Mouse (Mus musculus): ENCODE results near the gene Nes. TPM values are rescaled to one million over a fixed set of nuclear protein-coding genes. Genes with fewer than 3 reads are reported as not detected.

Gene Nes
- polyA plus RNA-seq, 1 experiment from 2014 or later = 14.1 TPM

- Histone ChIP-seq H3K9me3 (replicated peaks; ENCODE audit: control insufficient read depth, low read length, poor library complexity, severe bottlenecking) (no peaks in the 10 kb centered on the region), H3K4me1 (ENCODE audit: control insufficient read depth, insufficient read depth, low read length) (peaks cover 9% of the 10 kb centered on the region), H3K27ac (ENCODE audit: low read length) (peak overlapping the region; percentile 35), H3K4me2 (ENCODE audit: low read length) (peak overlapping the region; percentile 93), H3K27me3 (ENCODE audit: control insufficient read depth, insufficient read depth, low read depth, low read length) (peaks cover 3% of the 10 kb centered on the region; the same call in 1 of the 2 replicates), H3K9ac (ENCODE audit: low read depth, low read length) (peak overlapping the region; percentile 46), H3K4me3 (ENCODE audit: low read depth, low read length) (peak overlapping the region; percentile 58), H3K36me3 (ENCODE audit: control insufficient read depth, insufficient read depth, low read length) (no peaks in the 10 kb centered on the region)
- ATAC-seq = no peak
- 18% methylated on average over 14 of the region's 14 CpGs for WGBS
Measured at GRCm38 (mm10) chr3:87973593-87974380, 2.9 kb downstream of the Nes start.

GRCm38 (mm10) chr3:87974381-87974987 lies 3.6 kb downstream of the Nes start:
- H3K27me3 ChIP-seq (ENCODE audit: control insufficient read depth, insufficient read depth, low read depth, low read length) = peaks cover 3% of the 10 kb centered on the region; the same call in 1 of the 2 replicates
- no peaks in the 10 kb centered on the region for H3K36me3 ChIP-seq (ENCODE audit: control insufficient read depth, insufficient read depth, low read length)
- ATAC-seq = peak; percentile 36; the same call in 1 of the 2 replicates
- peaks cover 9% of the 10 kb centered on the region for H3K4me1 ChIP-seq (ENCODE audit: control insufficient read depth, insufficient read depth, low read length)
- H3K4me2 ChIP-seq (ENCODE audit: low read length) = peak overlapping the region; percentile 93
- H3K27ac ChIP-seq (ENCODE audit: low read length) = peak overlapping the region; percentile 35
- H3K9ac ChIP-seq (ENCODE audit: low read depth, low read length) = peak overlapping the region; percentile 1; the same call in 1 of the 2 replicates
- WGBS = 4% methylated on average over 12 of the region's 12 CpGs
- H3K4me3 ChIP-seq (ENCODE audit: low read depth, low read length) = no peak overlapping the region
- H3K9me3 ChIP-seq (replicated peaks; ENCODE audit: control insufficient read depth, low read length, poor library complexity, severe bottlenecking) = no peaks in the 10 kb centered on the region

GRCm38 (mm10) chr3:87979493-87979892 lies 8.6 kb downstream of the Nes start:
- Histone ChIP-seq H3K27ac (ENCODE audit: low read length) (no peak overlapping the region), H3K4me2 (ENCODE audit: low read length) (no peak overlapping the region), H3K27me3 (ENCODE audit: control insufficient read depth, insufficient read depth, low read depth, low read length) (no peaks in the 10 kb centered on the region), H3K4me3 (ENCODE audit: low read depth, low read length) (no peak overlapping the region), H3K9ac (ENCODE audit: low read depth, low read length) (no peak overlapping the region), H3K36me3 (ENCODE audit: control insufficient read depth, insufficient read depth, low read length) (no peaks in the 10 kb centered on the region), H3K9me3 (replicated peaks; ENCODE audit: control insufficient read depth, low read length, poor library complexity, severe bottlenecking) (no peaks in the 10 kb centered on the region), H3K4me1 (ENCODE audit: control insufficient read depth, insufficient read depth, low read length) (peaks cover 8% of the 10 kb centered on the region)
- WGBS = 87% methylated on average over 5 of the region's 5 CpGs
- ATAC-seq = no peak

- no peak overlapping the region for H3K27ac ChIP-seq (ENCODE audit: low read length)
- ATAC-seq = no peak
Measured at GRCm38 (mm10) chr3:87980085-87980484, 9.2 kb downstream of the Nes start.

GRCm38 (mm10) chr3:87980728-87981127 lies 9.8 kb downstream of the Nes start:
- Histone ChIP-seq H3K27me3 (ENCODE audit: control insufficient read depth, insufficient read depth, low read depth, low read length) (no peaks in the 10 kb centered on the region), H3K27ac (ENCODE audit: low read length) (no peak overlapping the region), H3K36me3 (ENCODE audit: control insufficient read depth, insufficient read depth, low read length) (no peaks in the 10 kb centered on the region), H3K4me3 (ENCODE audit: low read depth, low read length) (no peak overlapping the region), H3K9me3 (replicated peaks; ENCODE audit: control insufficient read depth, low read length, poor library complexity, severe bottlenecking) (no peaks in the 10 kb centered on the region), H3K9ac (ENCODE audit: low read depth, low read length) (no peak overlapping the region), H3K4me2 (ENCODE audit: low read length) (no peak overlapping the region), H3K4me1 (ENCODE audit: control insufficient read depth, insufficient read depth, low read length) (peaks cover 8% of the 10 kb centered on the region)
- 66% methylated on average over 5 of the region's 5 CpGs for WGBS
- ATAC-seq = no peak

More at GRCm38 (mm10) chr3:87980085-87980484, 9.2 kb downstream of the Nes start:
- H3K4me2 ChIP-seq (ENCODE audit: low read length) = no peak overlapping the region
- H3K27me3 ChIP-seq (ENCODE audit: control insufficient read depth, insufficient read depth, low read depth, low read length) = no peaks in the 10 kb centered on the region
- no peaks in the 10 kb centered on the region for H3K36me3 ChIP-seq (ENCODE audit: control insufficient read depth, insufficient read depth, low read length)
- H3K9me3 ChIP-seq (replicated peaks; ENCODE audit: control insufficient read depth, low read length, poor library complexity, severe bottlenecking) = no peaks in the 10 kb centered on the region
- no peak overlapping the region for H3K9ac ChIP-seq (ENCODE audit: low read depth, low read length)
- H3K4me3 ChIP-seq (ENCODE audit: low read depth, low read length) = no peak overlapping the region
- H3K4me1 ChIP-seq (ENCODE audit: control insufficient read depth, insufficient read depth, low read length) = peaks cover 8% of the 10 kb centered on the region
- WGBS = 66% methylated on average over 3 of the region's 3 CpGs

GRCm38 (mm10) chr3:87981214-87981760 lies 10.4 kb downstream of the Nes start:
- ATAC-seq = no peak
- Histone ChIP-seq H3K9ac (ENCODE audit: low read depth, low read length) (no peak overlapping the region), H3K4me3 (ENCODE audit: low read depth, low read length) (no peak overlapping the region), H3K9me3 (replicated peaks; ENCODE audit: control insufficient read depth, low read length, poor library complexity, severe bottlenecking) (no peaks in the 10 kb centered on the region), H3K27ac (ENCODE audit: low read length) (no peak overlapping the region), H3K27me3 (ENCODE audit: control insufficient read depth, insufficient read depth, low read depth, low read length) (no peaks in the 10 kb centered on the region), H3K4me2 (ENCODE audit: low read length) (no peak overlapping the region), H3K36me3 (ENCODE audit: control insufficient read depth, insufficient read depth, low read length) (no peaks in the 10 kb centered on the region), H3K4me1 (ENCODE audit: control insufficient read depth, insufficient read depth, low read length) (peaks cover 10% of the 10 kb centered on the region)
- 80% methylated on average over 6 of the region's 6 CpGs for WGBS

- no peaks in the 10 kb centered on the region for H3K27me3 ChIP-seq (ENCODE audit: control insufficient read depth, insufficient read depth, low read depth, low read length)
- H3K4me3 ChIP-seq (ENCODE audit: low read depth, low read length) = no peak overlapping the region
- WGBS = 37% methylated on average over 12 of the region's 12 CpGs
- H3K9me3 ChIP-seq (replicated peaks; ENCODE audit: control insufficient read depth, low read length, poor library complexity, severe bottlenecking) = no peaks in the 10 kb centered on the region
- ATAC-seq = no peak
- peaks cover 15% of the 10 kb centered on the region for H3K4me1 ChIP-seq (ENCODE audit: control insufficient read depth, insufficient read depth, low read length)
- no peaks in the 10 kb centered on the region for H3K36me3 ChIP-seq (ENCODE audit: control insufficient read depth, insufficient read depth, low read length)
- no peak overlapping the region for H3K4me2 ChIP-seq (ENCODE audit: low read length)
- H3K27ac ChIP-seq (ENCODE audit: low read length) = peak overlapping the region; percentile 51
- H3K9ac ChIP-seq (ENCODE audit: low read depth, low read length) = peak overlapping the region; percentile 42
Measured at GRCm38 (mm10) chr3:87981894-87982835, 11.3 kb downstream of the Nes start.

GRCm38 (mm10) chr3:87982836-87983601 lies 12.1 kb downstream of the Nes start:
- H3K4me3 ChIP-seq (ENCODE audit: low read depth, low read length) = no peak overlapping the region
- no peaks in the 10 kb centered on the region for H3K9me3 ChIP-seq (replicated peaks; ENCODE audit: control insufficient read depth, low read length, poor library complexity, severe bottlenecking)
- H3K4me1 ChIP-seq (ENCODE audit: control insufficient read depth, insufficient read depth, low read length) = peaks cover 19% of the 10 kb centered on the region
- H3K27ac ChIP-seq (ENCODE audit: low read length) = peak overlapping the region; percentile 51
- no peaks in the 10 kb centered on the region for H3K36me3 ChIP-seq (ENCODE audit: control insufficient read depth, insufficient read depth, low read length)
- 8% methylated on average over 13 of the region's 13 CpGs for WGBS
- no peak for ATAC-seq
- H3K27me3 ChIP-seq (ENCODE audit: control insufficient read depth, insufficient read depth, low read depth, low read length) = no peaks in the 10 kb centered on the region
- no peak overlapping the region for H3K4me2 ChIP-seq (ENCODE audit: low read length)
- peak overlapping the region; percentile 42 for H3K9ac ChIP-seq (ENCODE audit: low read depth, low read length)
